Mouse (Mus musculus): Measurements from ENCODE around the gene Rmdn3. TPM values are rescaled to one million over a fixed set of nuclear protein-coding genes. Genes with fewer than 3 reads are reported as not detected.
A peak's percentile ranks its signal among the peaks of the same experiment; 100 is the strongest.

Gene Rmdn3
- polyA plus RNA-seq, 1 experiment from 2014 or later: 44.2 TPM

GRCm38 (mm10) chr2:119165401-119165800 is 8.6 kb upstream of the Rmdn3 start:
- H3K27ac ChIP-seq (replicated peaks; ENCODE audit: low read depth, low read length): no peak overlapping the region
- no peaks in the 10 kb centered on the region for H3K9me3 ChIP-seq (replicated peaks; ENCODE audit: control insufficient read depth, low read length)
- H3K4me3 ChIP-seq (ENCODE audit: low read depth, low read length): no peak overlapping the region
- peaks cover 6% of the 10 kb centered on the region for H3K27me3 ChIP-seq (ENCODE audit: control insufficient read depth, insufficient read depth, low read length)
- H3K4me1 ChIP-seq (ENCODE audit: control insufficient read depth, insufficient read depth, low read length): peaks cover 5% of the 10 kb centered on the region; the same call in 1 of the 2 replicates
- H3K36me3 ChIP-seq (replicated peaks; ENCODE audit: control insufficient read depth, insufficient read depth, low read depth, low read length): no peaks in the 10 kb centered on the region
- H3K9ac ChIP-seq (replicated peaks; ENCODE audit: low read length): no peak overlapping the region
- DNase-seq (ENCODE audit: low spot score): no peak
- no peak overlapping the region for H3K4me2 ChIP-seq (ENCODE audit: low read depth, low read length)
- ATAC-seq (replicated peaks; ENCODE audit: insufficient number of reproducible peaks, low FRiP score, low TSS enrichment, low read depth): no peak

DNA sequence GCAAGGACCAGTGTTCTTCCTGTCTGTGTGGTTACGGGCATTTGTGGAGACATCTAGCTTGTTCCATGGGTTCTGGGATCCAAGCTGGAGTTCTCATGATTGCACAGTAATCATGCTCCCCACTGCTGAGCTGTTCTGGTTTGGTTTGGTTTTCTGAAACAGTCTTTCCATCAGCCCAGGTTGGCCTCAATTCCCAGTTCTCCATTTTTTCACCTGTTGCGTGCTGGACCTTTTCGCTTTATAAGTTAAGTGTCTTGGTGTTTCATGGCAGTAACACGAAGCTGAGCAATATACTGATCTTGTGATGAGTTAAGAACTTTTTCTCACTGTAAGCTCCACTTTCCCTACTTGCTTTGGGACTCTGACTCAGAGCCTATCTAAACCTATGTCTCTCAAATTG is 7.2 kb upstream of the Rmdn3 start:
- DNase-seq (ENCODE audit: low spot score) (no peak), ATAC-seq (replicated peaks; ENCODE audit: insufficient number of reproducible peaks, low FRiP score, low TSS enrichment, low read depth) (no peak)
- H3K4me1 ChIP-seq (ENCODE audit: control insufficient read depth, insufficient read depth, low read length): peaks cover 5% of the 10 kb centered on the region; the same call in 1 of the 2 replicates
- peaks cover 6% of the 10 kb centered on the region for H3K27me3 ChIP-seq (ENCODE audit: control insufficient read depth, insufficient read depth, low read length)
- H3K36me3 ChIP-seq (replicated peaks; ENCODE audit: control insufficient read depth, insufficient read depth, low read depth, low read length): no peaks in the 10 kb centered on the region
- no peak overlapping the region for H3K9ac ChIP-seq (replicated peaks; ENCODE audit: low read length)
- no peak overlapping the region for H3K27ac ChIP-seq (replicated peaks; ENCODE audit: low read depth, low read length)
- WGBS: 82% methylated on average over 4 of the region's 4 CpGs
- no peak overlapping the region for H3K4me3 ChIP-seq (ENCODE audit: low read depth, low read length)
- H3K9me3 ChIP-seq (replicated peaks; ENCODE audit: control insufficient read depth, low read length): no peaks in the 10 kb centered on the region
- no peak overlapping the region for H3K4me2 ChIP-seq (ENCODE audit: low read depth, low read length)

- no peaks in the 10 kb centered on the region for H3K9me3 ChIP-seq (replicated peaks; ENCODE audit: control insufficient read depth, low read length)
- H3K27me3 ChIP-seq (ENCODE audit: control insufficient read depth, insufficient read depth, low read length): peaks cover 5% of the 10 kb centered on the region
- H3K4me3 ChIP-seq (ENCODE audit: low read depth, low read length): no peak overlapping the region
- H3K27ac ChIP-seq (replicated peaks; ENCODE audit: low read depth, low read length): no peak overlapping the region
- H3K36me3 ChIP-seq (replicated peaks; ENCODE audit: control insufficient read depth, insufficient read depth, low read depth, low read length): no peaks in the 10 kb centered on the region
- H3K9ac ChIP-seq (replicated peaks; ENCODE audit: low read length): no peak overlapping the region
- H3K4me1 ChIP-seq (ENCODE audit: control insufficient read depth, insufficient read depth, low read length): peaks cover 5% of the 10 kb centered on the region; the same call in 1 of the 2 replicates
- DNase-seq (ENCODE audit: low spot score) (no peak), ATAC-seq (replicated peaks; ENCODE audit: insufficient number of reproducible peaks, low FRiP score, low TSS enrichment, low read depth) (no peak)
- 58% methylated on average over 3 of the region's 3 CpGs for WGBS
- H3K4me2 ChIP-seq (ENCODE audit: low read depth, low read length): no peak overlapping the region
These were observed 6.3 kb upstream of the Rmdn3 start for GRCm38 (mm10) chr2:119163135-119163534.

DNA sequence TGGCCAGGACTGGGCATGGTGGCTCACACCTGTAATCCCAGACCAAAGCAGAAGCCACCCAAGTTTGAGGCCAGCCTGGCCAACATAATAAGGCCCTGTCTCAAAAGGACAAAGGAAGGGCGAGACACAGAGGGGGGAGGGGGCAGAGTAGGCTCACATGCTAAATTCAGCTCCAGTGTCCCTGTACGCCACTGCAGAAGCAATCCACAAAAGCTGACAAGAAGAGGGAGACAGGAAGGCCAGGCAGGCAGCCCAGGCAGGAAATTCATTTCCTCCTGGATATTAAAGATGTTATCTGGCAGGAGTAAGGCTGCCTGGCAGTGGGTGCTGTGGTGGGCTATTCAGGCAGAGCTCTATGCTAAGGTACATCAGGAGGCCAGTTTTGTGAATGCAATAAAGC is 4.4 kb upstream of the Rmdn3 start:
- no peak overlapping the region for H3K27ac ChIP-seq (replicated peaks; ENCODE audit: low read depth, low read length)
- DNase-seq (ENCODE audit: low spot score) (no peak), ATAC-seq (replicated peaks; ENCODE audit: insufficient number of reproducible peaks, low FRiP score, low TSS enrichment, low read depth) (no peak)
- H3K27me3 ChIP-seq (ENCODE audit: control insufficient read depth, insufficient read depth, low read length): no peaks in the 10 kb centered on the region
- H3K36me3 ChIP-seq (replicated peaks; ENCODE audit: control insufficient read depth, insufficient read depth, low read depth, low read length): no peaks in the 10 kb centered on the region
- H3K4me1 ChIP-seq (ENCODE audit: control insufficient read depth, insufficient read depth, low read length): no peaks in the 10 kb centered on the region
- H3K9ac ChIP-seq (replicated peaks; ENCODE audit: low read length): no peak overlapping the region
- no peak overlapping the region for H3K4me2 ChIP-seq (ENCODE audit: low read depth, low read length)
- no peaks in the 10 kb centered on the region for H3K9me3 ChIP-seq (replicated peaks; ENCODE audit: control insufficient read depth, low read length)
- H3K4me3 ChIP-seq (ENCODE audit: low read depth, low read length): no peak overlapping the region
- 41% methylated on average over 2 of the region's 2 CpGs for WGBS

GRCm38 (mm10) chr2:119157836-119158235 is 1.0 kb upstream of the Rmdn3 start:
- Histone ChIP-seq H3K36me3 (replicated peaks; ENCODE audit: control insufficient read depth, insufficient read depth, low read depth, low read length) (no peaks in the 10 kb centered on the region), H3K4me1 (ENCODE audit: control insufficient read depth, insufficient read depth, low read length) (no peaks in the 10 kb centered on the region), H3K9ac (replicated peaks; ENCODE audit: low read length) (no peak overlapping the region), H3K4me2 (ENCODE audit: low read depth, low read length) (no peak overlapping the region), H3K27me3 (ENCODE audit: control insufficient read depth, insufficient read depth, low read length) (no peaks in the 10 kb centered on the region), H3K4me3 (ENCODE audit: low read depth, low read length) (no peak overlapping the region), H3K27ac (replicated peaks; ENCODE audit: low read depth, low read length) (no peak overlapping the region), H3K9me3 (replicated peaks; ENCODE audit: control insufficient read depth, low read length) (no peaks in the 10 kb centered on the region)
- ATAC-seq (replicated peaks; ENCODE audit: insufficient number of reproducible peaks, low FRiP score, low TSS enrichment, low read depth) (no peak), DNase-seq (ENCODE audit: low spot score) (no peak)

DNA sequence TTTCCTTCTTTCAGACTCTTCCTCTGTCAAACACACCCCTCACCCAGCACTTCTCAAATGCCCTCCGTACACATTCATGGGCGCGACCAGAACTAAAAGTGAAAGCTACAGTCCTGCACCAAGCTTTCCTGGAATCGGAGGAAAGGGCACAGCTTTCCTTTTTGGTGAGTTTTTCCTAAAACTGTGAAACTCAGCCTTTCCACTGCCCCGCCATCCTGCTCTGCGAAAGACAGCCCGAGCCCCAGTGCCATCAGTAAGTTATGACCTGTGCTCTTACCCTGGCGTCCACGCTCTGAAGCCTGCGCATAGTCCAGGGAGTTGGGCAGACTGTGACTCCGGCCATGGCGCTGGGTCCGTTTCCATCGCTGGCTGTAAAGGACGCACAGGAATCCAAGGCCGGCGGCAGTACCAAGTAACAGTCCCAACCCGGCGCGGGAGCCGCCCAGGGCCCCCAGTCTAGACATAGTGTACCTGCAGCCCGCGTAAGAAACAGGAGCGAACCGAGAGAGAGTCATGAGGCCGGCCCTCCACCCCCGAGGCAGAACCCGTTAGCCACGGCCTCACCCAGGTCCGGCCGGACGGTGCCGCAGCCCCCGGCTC is 653 bp downstream of the Rmdn3 start:
- peak; percentile 53 for ATAC-seq (replicated peaks; ENCODE audit: insufficient number of reproducible peaks, low FRiP score, low TSS enrichment, low read depth)
- H3K4me1 ChIP-seq (ENCODE audit: control insufficient read depth, insufficient read depth, low read length): no peaks in the 10 kb centered on the region
- WGBS: 8% methylated on average over 32 of the region's 34 CpGs
- peak overlapping the region; percentile 85 for H3K4me2 ChIP-seq (ENCODE audit: low read depth, low read length)
- no peaks in the 10 kb centered on the region for H3K27me3 ChIP-seq (ENCODE audit: control insufficient read depth, insufficient read depth, low read length)
- H3K9ac ChIP-seq (replicated peaks; ENCODE audit: low read length): peak overlapping the region; percentile 82
- no peaks in the 10 kb centered on the region; the same call in 1 of the 2 replicates for H3K36me3 ChIP-seq (replicated peaks; ENCODE audit: control insufficient read depth, insufficient read depth, low read depth, low read length)
- H3K27ac ChIP-seq (replicated peaks; ENCODE audit: low read depth, low read length): 0 out of 2 replicates have a peak overlapping the region, but pooled peaks have one; percentile 54
- DNase-seq (ENCODE audit: low spot score): no peak
- peak overlapping the region; percentile 92 for H3K4me3 ChIP-seq (ENCODE audit: low read depth, low read length)
- H3K9me3 ChIP-seq (replicated peaks; ENCODE audit: control insufficient read depth, low read length): no peaks in the 10 kb centered on the region

- Histone ChIP-seq H3K27ac (replicated peaks; ENCODE audit: low read depth, low read length) (no peak overlapping the region), H3K4me3 (ENCODE audit: low read depth, low read length) (peak overlapping the region; percentile 92; the same call in 1 of the 2 replicates), H3K27me3 (ENCODE audit: control insufficient read depth, insufficient read depth, low read length) (no peaks in the 10 kb centered on the region), H3K4me2 (ENCODE audit: low read depth, low read length) (no peak overlapping the region; the same call in 1 of the 2 replicates), H3K9ac (replicated peaks; ENCODE audit: low read length) (no peak overlapping the region), H3K9me3 (replicated peaks; ENCODE audit: control insufficient read depth, low read length) (no peaks in the 10 kb centered on the region), H3K4me1 (ENCODE audit: control insufficient read depth, insufficient read depth, low read length) (no peaks in the 10 kb centered on the region), H3K36me3 (replicated peaks; ENCODE audit: control insufficient read depth, insufficient read depth, low read depth, low read length) (no peaks in the 10 kb centered on the region; the same call in 1 of the 2 replicates)
- WGBS: 87% methylated on average over 9 of the region's 9 CpGs
- DNase-seq (ENCODE audit: low spot score) (no peak), ATAC-seq (replicated peaks; ENCODE audit: insufficient number of reproducible peaks, low FRiP score, low TSS enrichment, low read depth) (no peak)
These were observed 1.4 kb downstream of the Rmdn3 start for GRCm38 (mm10) chr2:119155388-119155787.

GRCm38 (mm10) chr2:119154683-119155082 is 2.2 kb downstream of the Rmdn3 start:
- H3K27me3 ChIP-seq (ENCODE audit: control insufficient read depth, insufficient read depth, low read length): no peaks in the 10 kb centered on the region
- H3K9me3 ChIP-seq (replicated peaks; ENCODE audit: control insufficient read depth, low read length): no peaks in the 10 kb centered on the region
- H3K4me1 ChIP-seq (ENCODE audit: control insufficient read depth, insufficient read depth, low read length): no peaks in the 10 kb centered on the region
- no peak overlapping the region for H3K4me2 ChIP-seq (ENCODE audit: low read depth, low read length)
- H3K4me3 ChIP-seq (ENCODE audit: low read depth, low read length): no peak overlapping the region
- 82% methylated on average over 2 of the region's 2 CpGs for WGBS
- DNase-seq (ENCODE audit: low spot score): no peak
- H3K36me3 ChIP-seq (replicated peaks; ENCODE audit: control insufficient read depth, insufficient read depth, low read depth, low read length): no peaks in the 10 kb centered on the region; the same call in 1 of the 2 replicates
- no peak overlapping the region for H3K27ac ChIP-seq (replicated peaks; ENCODE audit: low read depth, low read length)
- H3K9ac ChIP-seq (replicated peaks; ENCODE audit: low read length): no peak overlapping the region
- no peak for ATAC-seq (replicated peaks; ENCODE audit: insufficient number of reproducible peaks, low FRiP score, low TSS enrichment, low read depth)

Measured in embryonic facial prominence, embryonic 11.5 days (tissue).